Mouse (Mus musculus): ENCODE results near the gene Fgf3.

- TF ChIP-seq CTCF (IDR thresholded peaks at IDR 0.05; ENCODE audit: low read depth, low read length) (no peak), POLR2A (IDR thresholded peaks at IDR 0.05; ENCODE audit: borderline replicate concordance, low read depth, low read length) (no peak)
Measured at GRCm38 (mm10) chr7:144858702-144859101, 20.8 kb downstream of the Fgf3 start.

All from bone marrow macrophage, adult 2 months (primary cell).